ENCODE assay signal across 10 mouse cellular contexts in genomic region chr1:42704981-42705810, GRCm38 (mm10). TPM values are rescaled to one million over a fixed set of nuclear protein-coding genes. Genes with fewer than 3 reads are reported as not detected.
DNase-seq lines count a peak whose midpoint lies in the region; ATAC-seq and TF ChIP-seq lines count a peak whose summit lies in the region.
"Had no signal": no experiment of that assay in that cellular context is flagged by ENCODE, and none has a peak within 500 bp of the region (broad histone marks: within the 10 kb centered on the region; RNA-seq: fewer than 3 reads in every experiment).

No protein-coding gene starts in this region.

- H3K4me1 ChIP-seq in forebrain, embryonic 10.5 days = peaks cover 98% of the 10 kb centered on the region
- H3K4me1 ChIP-seq in hindbrain, postnatal 0 days (ENCODE audit: insufficient read depth, low read length) = no peaks in the 10 kb centered on the region; the same call in 1 of the 2 replicates
- peaks cover 78% of the 10 kb centered on the region for H3K4me1 ChIP-seq in midbrain, embryonic 12.5 days

- peak overlapping the region; percentile 94 for H3K4me3 ChIP-seq in forebrain, embryonic 10.5 days
- no peak overlapping the region for H3K4me3 ChIP-seq in hindbrain, postnatal 0 days (ENCODE audit: low read length)
- peak overlapping the region; percentile 41 for H3K4me3 ChIP-seq in midbrain, embryonic 12.5 days

- 2% methylated on average over 17 of the region's 17 CpGs for WGBS in forebrain, embryonic 10.5 days
- WGBS in hindbrain, postnatal 0 days = 28% methylated on average over 17 of the region's 17 CpGs
- WGBS in midbrain, embryonic 12.5 days = 3% methylated on average over 17 of the region's 17 CpGs

- TF ChIP-seq POLR2A in brain, embryonic 14.5 days (IDR thresholded peaks at IDR 0.05; ENCODE audit: borderline replicate concordance, extremely low read depth, insufficient read depth, insufficient read length, poor library complexity, severe bottlenecking) = no peak

- peaks cover 99% of the 10 kb centered on the region for H3K27me3 ChIP-seq in forebrain, embryonic 10.5 days (ENCODE audit: poor library complexity, severe bottlenecking)
- no peaks in the 10 kb centered on the region; the same call in 1 of the 2 replicates for H3K27me3 ChIP-seq in hindbrain, postnatal 0 days (ENCODE audit: insufficient read depth, low read length)
- H3K27me3 ChIP-seq in midbrain, embryonic 12.5 days = peaks cover 9% of the 10 kb centered on the region; the same call in 1 of the 2 replicates

- peak; percentile 67 for DNase-seq in brain, embryonic 14.5 days (ENCODE audit: low read depth)
- no peak for DNase-seq in forebrain, embryonic 10.5 days (ENCODE audit: extremely low spot score, low spot score)
- DNase-seq in hindbrain, postnatal 0 days (ENCODE audit: low spot score) = no peak
- DNase-seq in cerebellum, adult 9-11 months = no peak
- no peak for DNase-seq in Muller cell, postnatal 12 days (ENCODE audit: inconsistent ontology term)
- DNase-seq in thymus, postnatal 14 days = no peak

- no peaks in the 10 kb centered on the region for H3K9me3 ChIP-seq in forebrain, embryonic 10.5 days
- H3K9me3 ChIP-seq in hindbrain, postnatal 0 days (ENCODE audit: low read length) = no peaks in the 10 kb centered on the region
- no peaks in the 10 kb centered on the region for H3K9me3 ChIP-seq in midbrain, embryonic 12.5 days

- no peak for TF ChIP-seq CTCF in brain, embryonic 14.5 days (IDR thresholded peaks at IDR 0.05; ENCODE audit: borderline replicate concordance, extremely low read depth, insufficient read depth, insufficient read length)
- TF ChIP-seq CTCF in hindbrain, postnatal 0 days (IDR thresholded peaks at IDR 0.05; ENCODE audit: low read depth) = no peak

- H3K36me3 ChIP-seq in forebrain, embryonic 10.5 days (replicated peaks) = peaks cover 38% of the 10 kb centered on the region
- H3K36me3 ChIP-seq in hindbrain, postnatal 0 days (ENCODE audit: insufficient read depth, low read length) = no peaks in the 10 kb centered on the region
- 0 out of 2 replicates have a peak, but pooled peaks cover 3% of the 10 kb centered on the region for H3K36me3 ChIP-seq in midbrain, embryonic 12.5 days

- H3K9ac ChIP-seq in hindbrain, postnatal 0 days (replicated peaks; ENCODE audit: low read length) = peak overlapping the region; percentile 33; the same call in 1 of the 2 replicates
- H3K9ac ChIP-seq in midbrain, embryonic 12.5 days (replicated peaks) = peak overlapping the region; percentile 70
- H3K9ac ChIP-seq: liver, embryonic 14.5 days had no signal

- ATAC-seq in hindbrain, postnatal 0 days = no peak
- ATAC-seq in midbrain, embryonic 12.5 days (ENCODE audit: low FRiP score, low read depth) = no peak
- no peak for ATAC-seq in erythroid progenitor cell, adult 5-6 weeks (replicated peaks; ENCODE audit: low FRiP score, poor library complexity, severe bottlenecking)
- ATAC-seq: CD4-positive, CD25-positive, alpha-beta regulatory T cell, adult 4 months had no signal

- H3K27ac ChIP-seq in forebrain, embryonic 10.5 days = peak overlapping the region; percentile 89
- peak overlapping the region; percentile 70 for H3K27ac ChIP-seq in hindbrain, postnatal 0 days
- H3K27ac ChIP-seq in midbrain, embryonic 12.5 days (replicated peaks) = peak overlapping the region; percentile 93
- H3K27ac ChIP-seq: liver, embryonic 14.5 days had no signal

- H3K4me2 ChIP-seq in hindbrain, postnatal 0 days (ENCODE audit: low read depth, low read length) = peak overlapping the region; percentile 62
- H3K4me2 ChIP-seq in midbrain, embryonic 12.5 days (replicated peaks) = peak overlapping the region; percentile 78

RNA-seq across cellular contexts. Expression of gene Pou3f3, which starts 9.6 kb away (rescaled TPM):
- 58.3 and 64.7 TPM in 2 replicates for polyA plus RNA-seq in brain, embryonic 14.5 days (2012; rRNA removed)
- 13.4 and 14.4 TPM in 2 replicates for polyA plus RNA-seq in forebrain, embryonic 10.5 days (2016; fragmentation: Nextera tagmentation; extraction: Ambion mirVana)
- 30.7 and 37.3 TPM in 2 replicates for total RNA-seq in hindbrain, postnatal 0 days (2014; rRNA removed)
- polyA plus RNA-seq in hindbrain, postnatal 0 days (2015; fragmentation: Nextera tagmentation; extraction: Ambion mirVana) = 10.3 and 10.6 TPM in 2 replicates
- polyA plus RNA-seq in midbrain, embryonic 12.5 days (2016; fragmentation: Nextera tagmentation; extraction: Ambion mirVana) = 36.3 and 37.6 TPM in 2 replicates
- not detected in 2 replicates for total RNA-seq in erythroid progenitor cell, adult 5-6 weeks (2015; ENCODE audit: low replicate concordance)
- not detected in 2 replicates for total RNA-seq in erythroid progenitor cell, adult 5-6 weeks (2017; ENCODE audit: low replicate concordance)
